Mouse (Mus musculus): ENCODE results near the gene Tcf7l2. TPM values are rescaled to one million over a fixed set of nuclear protein-coding genes. Genes with fewer than 3 reads are reported as not detected.

The Tcf7l2 gene
- polyA plus RNA-seq, 1 experiment from 2014 or later: 45.6 TPM

- no peak overlapping the region for H3K4me2 ChIP-seq (ENCODE audit: low read depth, low read length)
- 55% methylated on average over 11 of the region's 11 CpGs for WGBS
- no peaks in the 10 kb centered on the region for H3K27me3 ChIP-seq (ENCODE audit: control insufficient read depth, insufficient read depth, low read length)
- H3K4me3 ChIP-seq (ENCODE audit: low read length): no peak overlapping the region
- 0 out of 2 replicates have a peak, but pooled peaks have one; percentile 34 for ATAC-seq (replicated peaks; ENCODE audit: extremely low read depth, insufficient read depth, low FRiP score)
- peaks cover 34% of the 10 kb centered on the region for H3K4me1 ChIP-seq (ENCODE audit: control insufficient read depth, insufficient read depth, low read length)
- H3K27ac ChIP-seq (ENCODE audit: low read length): no peak overlapping the region
- H3K36me3 ChIP-seq (ENCODE audit: control insufficient read depth, insufficient read depth): no peaks in the 10 kb centered on the region
- no peaks in the 10 kb centered on the region for H3K9me3 ChIP-seq (replicated peaks; ENCODE audit: control insufficient read depth, low read length)
- no peak overlapping the region for H3K9ac ChIP-seq (ENCODE audit: low read length)
These were observed 27.3 kb downstream of the Tcf7l2 start for GRCm38 (mm10) chr19:55768889-55769288.

- no peak for ATAC-seq (replicated peaks; ENCODE audit: extremely low read depth, insufficient read depth, low FRiP score)
- Histone ChIP-seq H3K4me1 (ENCODE audit: control insufficient read depth, insufficient read depth, low read length) (peaks cover 23% of the 10 kb centered on the region), H3K27me3 (ENCODE audit: control insufficient read depth, insufficient read depth, low read length) (no peaks in the 10 kb centered on the region), H3K9ac (ENCODE audit: low read length) (no peak overlapping the region), H3K27ac (ENCODE audit: low read length) (no peak overlapping the region), H3K4me3 (ENCODE audit: low read length) (no peak overlapping the region), H3K4me2 (ENCODE audit: low read depth, low read length) (no peak overlapping the region), H3K36me3 (ENCODE audit: control insufficient read depth, insufficient read depth) (no peaks in the 10 kb centered on the region), H3K9me3 (replicated peaks; ENCODE audit: control insufficient read depth, low read length) (no peaks in the 10 kb centered on the region)
- WGBS: 37% methylated on average over 4 of the region's 4 CpGs
These were observed 32.7 kb downstream of the Tcf7l2 start for GRCm38 (mm10) chr19:55774334-55774733.

DNA sequence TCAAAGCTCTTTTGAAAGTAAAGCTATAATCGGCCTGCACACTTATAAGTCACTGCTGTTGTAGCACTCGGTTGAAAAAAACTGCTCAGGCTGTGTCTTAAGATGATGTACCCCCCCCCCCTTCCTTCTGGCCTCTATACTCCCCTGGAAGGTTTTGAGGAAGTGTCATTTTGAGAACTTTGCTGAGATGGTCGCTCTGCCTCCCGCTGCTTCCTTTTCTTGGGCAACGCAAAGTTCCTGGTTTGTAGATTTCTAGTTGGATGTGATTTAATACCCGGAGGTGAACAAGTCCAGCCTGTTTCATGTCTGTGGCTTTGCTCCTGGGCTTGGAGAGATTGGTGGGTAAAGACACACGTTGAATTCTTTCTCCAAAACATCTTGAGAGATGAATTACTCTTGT is 33.2 kb downstream of the Tcf7l2 start:
- no peak overlapping the region for H3K9ac ChIP-seq (ENCODE audit: low read length)
- no peaks in the 10 kb centered on the region for H3K9me3 ChIP-seq (replicated peaks; ENCODE audit: control insufficient read depth, low read length)
- no peak overlapping the region for H3K27ac ChIP-seq (ENCODE audit: low read length)
- H3K36me3 ChIP-seq (ENCODE audit: control insufficient read depth, insufficient read depth): no peaks in the 10 kb centered on the region
- no peak overlapping the region for H3K4me2 ChIP-seq (ENCODE audit: low read depth, low read length)
- peaks cover 23% of the 10 kb centered on the region for H3K4me1 ChIP-seq (ENCODE audit: control insufficient read depth, insufficient read depth, low read length)
- no peak overlapping the region for H3K4me3 ChIP-seq (ENCODE audit: low read length)
- no peaks in the 10 kb centered on the region for H3K27me3 ChIP-seq (ENCODE audit: control insufficient read depth, insufficient read depth, low read length)
- no peak for ATAC-seq (replicated peaks; ENCODE audit: extremely low read depth, insufficient read depth, low FRiP score)
- 71% methylated on average over 7 of the region's 7 CpGs for WGBS

DNA sequence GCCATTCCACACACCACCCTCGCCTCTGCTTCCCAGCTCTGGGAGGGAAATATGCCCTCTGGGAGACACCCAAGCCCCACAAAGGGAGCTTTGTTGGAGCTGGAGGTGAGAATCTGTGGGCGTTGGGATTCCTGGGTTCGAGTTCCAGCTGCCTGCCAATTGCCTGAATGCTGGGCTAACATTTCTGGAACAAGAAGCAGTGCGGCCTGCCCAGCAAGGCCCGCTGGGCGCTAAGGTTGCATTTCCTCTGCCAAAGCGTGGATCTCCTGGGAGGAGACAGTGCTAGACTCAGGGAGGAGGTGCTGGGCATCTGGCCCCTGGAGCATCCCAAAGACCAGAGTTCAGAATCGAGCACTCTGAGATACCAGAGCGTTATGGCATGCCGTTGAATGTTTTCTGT is 38.3 kb downstream of the Tcf7l2 start:
- 75% methylated on average over 10 of the region's 10 CpGs for WGBS
- H3K27me3 ChIP-seq (ENCODE audit: control insufficient read depth, insufficient read depth, low read length): no peaks in the 10 kb centered on the region
- H3K4me2 ChIP-seq (ENCODE audit: low read depth, low read length): no peak overlapping the region
- no peak for ATAC-seq (replicated peaks; ENCODE audit: extremely low read depth, insufficient read depth, low FRiP score)
- peaks cover 37% of the 10 kb centered on the region for H3K4me1 ChIP-seq (ENCODE audit: control insufficient read depth, insufficient read depth, low read length)
- H3K27ac ChIP-seq (ENCODE audit: low read length): no peak overlapping the region
- no peak overlapping the region for H3K9ac ChIP-seq (ENCODE audit: low read length)
- no peak overlapping the region for H3K4me3 ChIP-seq (ENCODE audit: low read length)
- no peaks in the 10 kb centered on the region for H3K36me3 ChIP-seq (ENCODE audit: control insufficient read depth, insufficient read depth)
- no peaks in the 10 kb centered on the region for H3K9me3 ChIP-seq (replicated peaks; ENCODE audit: control insufficient read depth, low read length)

DNA sequence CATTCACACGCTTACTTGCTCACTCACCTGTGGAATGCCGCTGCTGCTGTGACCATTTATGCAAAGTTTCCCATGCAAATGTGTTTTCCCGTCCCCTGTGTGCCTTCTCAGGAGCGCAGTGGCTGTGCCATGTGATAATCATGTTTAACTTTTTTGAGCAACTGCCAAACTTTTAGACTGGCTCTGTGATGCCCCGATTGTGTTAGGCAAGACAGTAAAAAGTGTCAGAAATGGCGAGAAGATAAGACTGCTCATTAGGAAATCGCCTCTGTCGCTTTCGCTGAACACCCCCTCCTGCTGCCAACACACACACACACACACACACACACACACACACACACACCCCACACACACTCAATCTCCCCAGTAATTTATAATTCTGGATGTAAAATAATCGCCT is 39.5 kb downstream of the Tcf7l2 start:
- Histone ChIP-seq H3K4me3 (ENCODE audit: low read length) (no peak overlapping the region), H3K36me3 (ENCODE audit: control insufficient read depth, insufficient read depth) (no peaks in the 10 kb centered on the region), H3K9ac (ENCODE audit: low read length) (no peak overlapping the region), H3K4me2 (ENCODE audit: low read depth, low read length) (no peak overlapping the region), H3K27me3 (ENCODE audit: control insufficient read depth, insufficient read depth, low read length) (no peaks in the 10 kb centered on the region), H3K9me3 (replicated peaks; ENCODE audit: control insufficient read depth, low read length) (no peaks in the 10 kb centered on the region), H3K27ac (ENCODE audit: low read length) (no peak overlapping the region), H3K4me1 (ENCODE audit: control insufficient read depth, insufficient read depth, low read length) (peaks cover 42% of the 10 kb centered on the region)
- ATAC-seq (replicated peaks; ENCODE audit: extremely low read depth, insufficient read depth, low FRiP score): no peak
- WGBS: 59% methylated on average over 10 of the region's 10 CpGs

DNA sequence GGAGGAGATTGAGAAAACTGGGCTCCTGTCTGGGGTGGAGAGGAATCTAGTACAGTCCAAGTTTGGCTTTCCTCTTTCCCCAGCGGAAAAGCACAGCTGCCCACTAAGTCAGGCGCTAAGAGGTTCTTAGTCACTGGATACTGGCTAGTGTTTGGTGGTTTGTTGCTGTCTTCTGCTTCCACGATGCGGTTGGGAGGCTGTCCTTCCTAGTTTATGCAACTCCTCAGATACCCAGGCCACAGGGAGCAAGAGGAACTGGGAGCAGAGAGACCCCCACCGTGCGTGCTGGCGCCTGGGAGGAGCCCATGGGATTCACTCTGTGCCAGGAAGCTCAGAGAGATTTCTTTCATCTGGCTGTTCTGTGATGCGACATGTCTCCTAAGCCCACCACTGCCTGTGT is 40.1 kb downstream of the Tcf7l2 start:
- H3K27ac ChIP-seq (ENCODE audit: low read length): no peak overlapping the region
- no peak overlapping the region for H3K4me2 ChIP-seq (ENCODE audit: low read depth, low read length)
- H3K9me3 ChIP-seq (replicated peaks; ENCODE audit: control insufficient read depth, low read length): no peaks in the 10 kb centered on the region
- ATAC-seq (replicated peaks; ENCODE audit: extremely low read depth, insufficient read depth, low FRiP score): no peak
- H3K36me3 ChIP-seq (ENCODE audit: control insufficient read depth, insufficient read depth): no peaks in the 10 kb centered on the region
- H3K4me3 ChIP-seq (ENCODE audit: low read length): no peak overlapping the region
- no peak overlapping the region for H3K9ac ChIP-seq (ENCODE audit: low read length)
- H3K27me3 ChIP-seq (ENCODE audit: control insufficient read depth, insufficient read depth, low read length): no peaks in the 10 kb centered on the region
- H3K4me1 ChIP-seq (ENCODE audit: control insufficient read depth, insufficient read depth, low read length): peaks cover 42% of the 10 kb centered on the region
- 57% methylated on average over 8 of the region's 8 CpGs for WGBS

DNA sequence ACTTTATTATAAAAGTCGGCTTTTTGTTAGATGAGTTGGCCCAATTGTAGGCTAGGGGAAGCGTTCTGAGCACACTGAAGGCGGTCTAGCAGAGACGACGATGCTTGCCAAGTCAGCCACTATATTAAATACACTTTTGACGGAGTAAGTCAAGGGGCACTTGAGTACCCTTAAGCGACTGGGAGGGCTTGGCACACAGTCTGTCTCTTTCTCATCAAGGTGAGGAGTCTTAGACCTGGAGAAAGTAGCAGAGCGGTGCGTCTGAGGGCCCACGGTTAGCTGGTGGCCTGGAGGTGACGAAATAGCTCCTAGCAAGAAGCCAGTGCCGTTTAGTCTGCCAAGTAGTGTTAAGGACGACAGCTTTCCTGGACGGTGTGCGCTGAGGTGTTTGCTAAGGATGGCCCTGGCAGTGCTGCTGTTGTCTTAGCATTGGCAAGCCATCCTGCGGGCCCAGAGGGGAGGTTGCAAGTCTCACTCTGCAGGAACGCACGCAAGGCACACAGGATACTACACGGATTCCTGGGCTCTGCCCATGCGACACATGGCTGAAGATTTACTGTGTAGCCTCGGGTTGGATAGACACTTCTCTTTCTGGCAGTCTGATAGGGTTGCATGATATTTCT is 43.3 kb downstream of the Tcf7l2 start:
- no peak for ATAC-seq (replicated peaks; ENCODE audit: extremely low read depth, insufficient read depth, low FRiP score)
- Histone ChIP-seq H3K9ac (ENCODE audit: low read length) (no peak overlapping the region), H3K4me3 (ENCODE audit: low read length) (no peak overlapping the region), H3K27ac (ENCODE audit: low read length) (no peak overlapping the region), H3K4me1 (ENCODE audit: control insufficient read depth, insufficient read depth, low read length) (peaks cover 52% of the 10 kb centered on the region), H3K36me3 (ENCODE audit: control insufficient read depth, insufficient read depth) (no peaks in the 10 kb centered on the region), H3K4me2 (ENCODE audit: low read depth, low read length) (no peak overlapping the region), H3K9me3 (replicated peaks; ENCODE audit: control insufficient read depth, low read length) (no peaks in the 10 kb centered on the region), H3K27me3 (ENCODE audit: control insufficient read depth, insufficient read depth, low read length) (no peaks in the 10 kb centered on the region)
- 70% methylated on average over 21 of the region's 21 CpGs for WGBS

DNA sequence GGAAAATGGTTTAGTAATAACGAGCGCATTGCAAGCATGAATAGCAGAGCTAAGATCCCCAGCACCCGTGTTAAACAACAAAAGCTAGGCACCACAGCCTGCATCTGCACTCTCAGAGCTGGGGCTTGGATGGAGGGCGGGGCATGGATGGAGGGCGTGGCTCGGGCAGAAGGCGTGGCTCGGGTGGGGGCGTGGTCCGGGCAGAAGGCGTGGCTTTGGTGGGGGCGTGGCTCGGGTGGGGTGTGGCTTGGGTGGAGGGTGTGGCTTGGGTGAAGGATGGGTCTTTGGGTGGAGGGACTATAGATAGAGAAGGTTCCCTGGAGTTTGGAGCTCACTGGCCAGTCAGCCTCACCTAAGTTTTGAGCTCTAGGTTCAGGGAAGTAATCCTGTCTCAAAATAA is 45.8 kb downstream of the Tcf7l2 start:
- no peak overlapping the region for H3K4me2 ChIP-seq (ENCODE audit: low read depth, low read length)
- WGBS: 80% methylated on average over 13 of the region's 13 CpGs
- H3K4me1 ChIP-seq (ENCODE audit: control insufficient read depth, insufficient read depth, low read length): peaks cover 51% of the 10 kb centered on the region
- H3K9ac ChIP-seq (ENCODE audit: low read length): no peak overlapping the region
- H3K9me3 ChIP-seq (replicated peaks; ENCODE audit: control insufficient read depth, low read length): no peaks in the 10 kb centered on the region
- H3K27ac ChIP-seq (ENCODE audit: low read length): no peak overlapping the region
- H3K27me3 ChIP-seq (ENCODE audit: control insufficient read depth, insufficient read depth, low read length): no peaks in the 10 kb centered on the region
- no peak for ATAC-seq (replicated peaks; ENCODE audit: extremely low read depth, insufficient read depth, low FRiP score)
- no peaks in the 10 kb centered on the region for H3K36me3 ChIP-seq (ENCODE audit: control insufficient read depth, insufficient read depth)
- H3K4me3 ChIP-seq (ENCODE audit: low read length): no peak overlapping the region

- Histone ChIP-seq H3K9ac (ENCODE audit: low read length) (no peak overlapping the region), H3K4me1 (ENCODE audit: control insufficient read depth, insufficient read depth, low read length) (peaks cover 45% of the 10 kb centered on the region), H3K4me3 (ENCODE audit: low read length) (no peak overlapping the region), H3K27me3 (ENCODE audit: control insufficient read depth, insufficient read depth, low read length) (no peaks in the 10 kb centered on the region), H3K9me3 (replicated peaks; ENCODE audit: control insufficient read depth, low read length) (no peaks in the 10 kb centered on the region), H3K36me3 (ENCODE audit: control insufficient read depth, insufficient read depth) (no peaks in the 10 kb centered on the region), H3K27ac (ENCODE audit: low read length) (no peak overlapping the region), H3K4me2 (ENCODE audit: low read depth, low read length) (no peak overlapping the region)
- no peak for ATAC-seq (replicated peaks; ENCODE audit: extremely low read depth, insufficient read depth, low FRiP score)
- 63% methylated on average over 7 of the region's 7 CpGs for WGBS
These were observed 46.8 kb downstream of the Tcf7l2 start for GRCm38 (mm10) chr19:55788285-55788904.

Data from heart, embryonic 16.5 days (tissue).